Mouse (Mus musculus) kidney, postnatal 0 days (tissue): ENCODE data around the gene Epn3. TPM values are rescaled to one million over a fixed set of nuclear protein-coding genes. Genes with fewer than 3 reads are reported as not detected.

Experiments used
- ATAC-seq: fragments of 200-750 bp; cut with Nextera tagmentation; replicated peaks from 2 replicates; pipeline ENCODE4 v1.8.0; 2017; ENCODE audit warnings: low read depth, moderate number of reproducible peaks, moderate TSS enrichment, moderate library complexity; ENCODE audit not compliant: low FRiP score
- DNase-seq: peaks from one replicate; pipeline ENCODE4 v3.0.0-alpha.2; 2016; ENCODE audit warnings: low spot score
- H3K27ac ChIP-seq: fragments of 300-500 bp; sonication (generic); 2 replicates; pipeline ENCODE4 v1.5.1; 2014; ENCODE audit warnings: mild to moderate bottlenecking
- H3K27me3 ChIP-seq: fragments of 300-500 bp; sonication (generic); 2 replicates; pipeline ENCODE4 v1.6.1; 2014; ENCODE audit warnings: low read length, mixed read lengths; ENCODE audit not compliant: insufficient read depth
- H3K36me3 ChIP-seq: fragments of 300-500 bp; sonication (generic); 2 replicates; pipeline ENCODE4 v1.6.1; 2014; ENCODE audit warnings: low read length, mixed read lengths; ENCODE audit not compliant: insufficient read depth
- H3K4me1 ChIP-seq: fragments of 300-500 bp; sonication (generic); replicated peaks from 2 replicates; pipeline ENCODE4 v1.6.1; 2014; ENCODE audit warnings: antibody characterized with exemption, low read length, mixed read lengths; ENCODE audit not compliant: insufficient read depth
- H3K4me2 ChIP-seq: fragments of 300-500 bp; sonication (generic); 2 replicates; pipeline ENCODE4 v1.6.1; 2014; ENCODE audit warnings: mild to moderate bottlenecking, low read length, moderate library complexity, mixed read lengths
- H3K4me3 ChIP-seq: fragments of 300-500 bp; sonication (generic); replicated peaks from 2 replicates; pipeline ENCODE4 v1.5.1; 2014; ENCODE audit warnings: low read depth, low read length
- H3K9ac ChIP-seq: fragments of 300-500 bp; sonication (generic); 2 replicates; pipeline ENCODE4 v1.6.1; 2014; ENCODE audit warnings: low read depth, low read length
- H3K9me3 ChIP-seq: fragments of 300-500 bp; sonication (generic); replicated peaks from 2 replicates; pipeline ENCODE4 v1.6.1; 2016; ENCODE audit warnings: low read length, inconsistent platforms, mixed read lengths
- CTCF ChIP-seq: IDR thresholded peaks from 2 replicates; pipeline ENCODE4 v1.5.1; 2016; ENCODE audit warnings: antibody characterized with exemption, low read depth, mild to moderate bottlenecking, moderate library complexity
- WGBS: fragments of 180-500 bp; shearing (Covaris S2); extraction: QIAGEN DNeasy Blood & Tissue Kit; methylation state at CpG from one replicate; pipeline ENCODE4 v1.1.7; 2014; 5-methylcytosine and 5-hydroxymethylcytosine counted together
- polyA plus RNA-seq: library from polyadenylated mRNA; unstranded; fragments of >200 nt; fragmentation: Nextera tagmentation; extraction: Ambion mirVana; gene quantifications from 2 replicates; pipeline ENCODE4 v1.2.1, GENCODE M21; 2015

Epn3 gene
- polyA plus RNA-seq, 1 experiment from 2014 or later = 37.5 TPM

DNA sequence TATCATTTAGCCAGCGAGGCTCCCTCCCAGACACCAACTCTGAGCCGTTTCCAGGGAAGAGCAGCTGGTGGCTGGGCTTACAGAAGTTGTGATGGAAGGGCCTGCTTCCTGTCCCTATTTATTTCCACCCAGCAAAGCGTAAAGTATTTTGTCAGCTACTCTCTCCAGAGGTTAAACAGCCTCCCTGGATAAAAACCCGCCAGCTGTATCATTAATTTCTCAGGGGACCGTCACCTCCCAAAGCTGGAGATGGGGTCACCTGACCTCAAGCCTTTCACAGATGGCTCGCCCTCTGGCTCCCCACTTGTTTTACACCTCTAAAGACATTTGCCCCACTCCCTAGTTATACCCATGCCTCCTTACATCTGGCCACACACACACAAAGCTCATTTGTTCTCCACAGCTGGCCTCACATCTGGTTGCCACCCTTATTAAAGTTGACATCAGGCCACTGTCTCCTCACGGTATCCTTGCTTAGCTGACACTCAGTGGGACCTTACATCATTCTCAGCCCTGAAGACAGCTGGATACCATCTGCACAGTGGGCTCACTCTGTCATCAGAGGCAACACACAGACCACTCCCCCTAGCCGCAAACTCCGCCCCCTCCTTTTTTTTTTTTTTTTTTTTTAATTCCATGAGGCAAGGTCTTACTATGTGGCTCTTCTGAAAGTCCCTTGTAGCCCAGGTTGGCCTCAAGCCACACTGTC lies 26.6 kb upstream of the Epn3 start:
- no peak overlapping the region for H3K4me3 ChIP-seq
- 33% methylated on average over 9 of the region's 9 CpGs for WGBS
- H3K4me1 ChIP-seq = peaks cover 10% of the 10 kb centered on the region; the same call in 1 of the 2 replicates
- H3K27me3 ChIP-seq = no peaks in the 10 kb centered on the region
- H3K36me3 ChIP-seq = no peaks in the 10 kb centered on the region
- no peak overlapping the region for H3K4me2 ChIP-seq
- no peaks in the 10 kb centered on the region for H3K9me3 ChIP-seq
- H3K27ac ChIP-seq = peak overlapping the region; percentile 40
- no peak overlapping the region for H3K9ac ChIP-seq
- TF ChIP-seq CTCF = no peak
- ATAC-seq (peak; percentile 79), DNase-seq (peak; percentile 81)

DNA sequence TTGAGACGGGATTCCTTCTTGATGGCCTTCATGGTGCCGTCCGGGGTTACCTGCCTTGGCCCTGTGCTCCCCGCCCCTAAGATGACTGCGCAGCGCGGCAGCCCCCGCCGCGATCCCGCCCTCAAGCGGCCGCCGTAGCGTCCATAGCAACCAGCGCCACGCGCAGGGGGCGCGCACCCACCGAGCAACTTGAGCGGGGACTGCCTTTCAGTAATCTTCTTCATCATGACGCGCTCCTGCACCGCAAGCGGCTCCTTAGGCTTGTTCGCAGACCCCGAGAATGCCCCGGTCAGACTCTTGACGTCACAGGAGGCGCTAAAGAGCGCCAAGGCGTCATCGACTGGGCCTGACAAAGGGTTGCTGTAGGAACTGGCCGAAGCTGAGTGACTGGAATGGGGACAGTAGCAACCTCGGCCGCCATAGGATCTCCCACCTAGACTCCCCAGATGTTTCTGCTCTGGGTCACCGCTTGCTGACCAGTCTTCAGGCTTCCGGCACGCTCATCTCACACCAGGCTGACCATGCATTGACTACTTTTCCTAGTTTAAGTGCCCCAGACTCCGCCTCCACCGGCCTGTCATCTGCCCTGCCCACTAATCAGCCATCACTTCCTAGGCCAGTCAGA lies 21.6 kb upstream of the Epn3 start, which contains the start of gene Mycbpap:
TSS of gene Mycbpap (minus strand) at position 524 of the 625 bp plus-strand sequence.
- H3K27ac ChIP-seq = peak within 1 kb of the TSS; percentile 76
- H3K4me3 ChIP-seq = peak within 1 kb of the TSS; percentile 45
- peak within 1 kb of the TSS; percentile 91 for H3K4me2 ChIP-seq
- no peaks in the 10 kb centered on the region for H3K27me3 ChIP-seq
- peak; percentile 55 for ATAC-seq
- no peaks in the 10 kb centered on the region for H3K9me3 ChIP-seq
- peaks cover 22% of the 10 kb centered on the region for H3K4me1 ChIP-seq
- peak; percentile 27; the same call in 1 of the 2 replicates for TF ChIP-seq CTCF
- WGBS = under 1% methylated on average over 42 of the region's 42 CpGs
- peak; percentile 80 for DNase-seq
- H3K9ac ChIP-seq = peak within 1 kb of the TSS; percentile 62
- H3K36me3 ChIP-seq = no peaks in the 10 kb centered on the region

DNA sequence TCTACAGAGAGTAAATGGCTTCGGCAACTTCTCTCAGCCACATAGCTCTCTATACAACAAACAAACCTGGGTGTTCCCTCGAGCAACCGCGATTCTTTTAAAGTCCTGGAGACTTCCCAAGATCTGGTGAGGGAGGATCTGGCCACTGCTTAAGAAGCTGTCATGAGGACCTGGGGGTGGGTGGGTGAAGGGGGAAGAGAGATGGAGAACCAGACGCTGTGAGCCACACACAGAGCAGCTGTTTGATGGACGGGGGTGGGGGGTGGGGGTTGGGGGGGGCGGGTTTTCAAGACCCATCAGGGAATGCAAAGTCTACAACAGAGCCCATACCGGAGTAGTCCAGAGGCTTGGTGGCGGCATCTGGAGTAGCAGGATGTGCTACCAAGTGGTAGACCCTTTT lies 13.7 kb upstream of the Epn3 start:
- ATAC-seq (no peak), DNase-seq (peak; percentile 46)
- no peak overlapping the region for H3K27ac ChIP-seq
- no peak for TF ChIP-seq CTCF
- H3K4me3 ChIP-seq = no peak overlapping the region
- H3K9ac ChIP-seq = no peak overlapping the region
- H3K27me3 ChIP-seq = no peaks in the 10 kb centered on the region
- no peaks in the 10 kb centered on the region for H3K36me3 ChIP-seq
- 46% methylated on average over 9 of the region's 9 CpGs for WGBS
- peaks cover 5% of the 10 kb centered on the region; the same call in 1 of the 2 replicates for H3K4me1 ChIP-seq
- H3K9me3 ChIP-seq = no peaks in the 10 kb centered on the region
- no peak overlapping the region for H3K4me2 ChIP-seq

DNA sequence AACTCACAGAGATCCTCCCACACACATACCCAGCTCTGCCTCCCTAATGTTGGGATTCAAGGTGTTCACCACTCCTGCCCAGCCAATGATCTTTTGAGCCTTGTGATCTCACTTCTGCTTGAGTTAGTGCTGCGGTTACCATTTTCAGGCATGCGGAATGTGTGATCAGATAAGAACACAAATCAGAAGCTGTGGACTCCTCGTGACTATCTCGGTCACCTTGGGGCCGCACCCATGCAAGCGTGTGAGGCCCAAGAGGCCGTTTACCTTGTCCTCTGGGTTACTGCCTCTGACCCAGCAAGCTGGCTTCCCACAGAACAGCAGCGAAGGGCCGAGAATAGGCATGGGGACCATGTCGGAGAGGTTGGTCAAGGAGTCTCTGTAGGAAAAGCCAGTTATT lies 9.2 kb upstream of the Epn3 start:
- H3K36me3 ChIP-seq = no peaks in the 10 kb centered on the region
- no peaks in the 10 kb centered on the region for H3K27me3 ChIP-seq
- peaks cover 5% of the 10 kb centered on the region; the same call in 1 of the 2 replicates for H3K4me1 ChIP-seq
- peak overlapping the region; percentile 75 for H3K27ac ChIP-seq
- no peaks in the 10 kb centered on the region for H3K9me3 ChIP-seq
- ATAC-seq (no peak; the same call in 1 of the 2 replicates), DNase-seq (no peak)
- 75% methylated on average over 10 of the region's 10 CpGs for WGBS
- no peak overlapping the region for H3K4me3 ChIP-seq
- no peak for TF ChIP-seq CTCF
- H3K9ac ChIP-seq = no peak overlapping the region
- H3K4me2 ChIP-seq = no peak overlapping the region

DNA sequence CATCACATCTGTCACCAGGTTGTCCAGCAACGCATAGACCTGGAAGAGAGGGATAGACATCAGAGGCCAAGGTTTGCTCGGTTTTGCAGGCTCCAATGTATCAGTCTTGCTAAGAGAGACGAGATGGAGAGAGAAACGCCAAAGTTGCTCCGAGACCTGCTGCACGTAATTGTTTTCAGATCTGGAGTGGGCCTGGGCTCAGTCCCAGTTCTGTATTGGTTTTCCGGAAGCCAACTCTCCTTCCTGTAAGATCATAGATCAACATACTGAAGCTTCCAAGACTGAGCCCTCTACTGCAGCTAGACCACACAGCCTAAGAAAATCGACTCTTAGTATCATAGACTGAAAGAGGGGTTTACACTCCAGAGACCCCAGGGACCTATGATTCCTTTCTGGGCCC lies 1.7 kb upstream of the Epn3 start:
- Histone ChIP-seq H3K27me3 (no peaks in the 10 kb centered on the region), H3K9me3 (no peaks in the 10 kb centered on the region), H3K4me1 (peaks cover 8% of the 10 kb centered on the region; the same call in 1 of the 2 replicates), H3K4me3 (no peak overlapping the region), H3K36me3 (no peaks in the 10 kb centered on the region), H3K9ac (no peak overlapping the region), H3K4me2 (no peak overlapping the region), H3K27ac (no peak overlapping the region)
- WGBS = 81% methylated on average over 8 of the region's 8 CpGs
- peak; percentile 22 for DNase-seq
- TF ChIP-seq CTCF = no peak
- no peak for ATAC-seq

DNA sequence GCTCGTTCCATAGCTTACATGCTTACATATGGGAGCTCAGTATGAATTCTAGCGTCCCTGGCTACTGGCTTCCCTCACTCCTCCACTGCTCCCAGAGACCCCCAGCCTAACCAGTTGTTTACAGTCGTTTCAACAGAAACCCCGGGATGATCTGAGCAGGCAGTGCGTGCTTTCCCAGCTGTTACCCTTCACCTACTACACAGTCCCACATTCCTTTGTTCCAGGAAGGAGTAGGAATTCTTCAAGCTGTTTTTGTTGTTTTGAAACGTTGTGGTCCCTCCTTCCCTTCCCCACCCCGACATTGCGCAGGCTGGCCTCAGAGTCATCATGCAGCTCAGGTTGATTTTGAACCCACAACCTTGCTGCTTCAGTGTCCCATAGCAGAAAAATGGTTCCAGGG lies 588 bp upstream of the Epn3 start:
- Histone ChIP-seq H3K9me3 (no peaks in the 10 kb centered on the region), H3K4me1 (peaks cover 8% of the 10 kb centered on the region; the same call in 1 of the 2 replicates), H3K4me3 (peak overlapping the region; percentile 44), H3K27ac (peak overlapping the region; percentile 93), H3K4me2 (peak overlapping the region; percentile 65), H3K36me3 (0 out of 2 replicates have a peak, but pooled peaks cover 3% of the 10 kb centered on the region), H3K27me3 (no peaks in the 10 kb centered on the region), H3K9ac (peak overlapping the region; percentile 73)
- TF ChIP-seq CTCF = no peak
- WGBS = 19% methylated on average over 8 of the region's 8 CpGs
- DNase-seq (peak; percentile 68), ATAC-seq (no peak)
